Mouse (Mus musculus): ENCODE measurements around the gene Ino80d. TPM values are rescaled to one million over a fixed set of nuclear protein-coding genes. Genes with fewer than 3 reads are reported as not detected.

Ino80d gene
- polyA plus RNA-seq, 1 experiment, result 2.1 TPM

- no peak for TF ChIP-seq MYOG (IDR thresholded peaks at IDR 0.05; ENCODE audit: control insufficient read depth, extremely low read depth, insufficient read length)
- no peak for TF ChIP-seq FOSL1 (IDR thresholded peaks at IDR 0.05; ENCODE audit: insufficient read depth, low read length, poor library complexity, severe bottlenecking)
- no peak for TF ChIP-seq CTCF (IDR thresholded peaks at IDR 0.05; ENCODE audit: control insufficient read depth, insufficient read depth, insufficient read length)
- TF ChIP-seq CEBPB (IDR thresholded peaks at IDR 0.05; ENCODE audit: low read depth), result no peak
- TF ChIP-seq USF1 (IDR thresholded peaks at IDR 0.05; ENCODE audit: low read depth), result no peak
- no peak for TF ChIP-seq MYOD1 (IDR thresholded peaks at IDR 0.05; ENCODE audit: control insufficient read depth, insufficient read length, low read depth)
- TF ChIP-seq MAX (IDR thresholded peaks at IDR 0.05), result no peak
- H3K36me3 ChIP-seq (ENCODE audit: control insufficient read depth, insufficient read depth), result peaks cover 61% of the 10 kb centered on the region
- H3K79me2 ChIP-seq (ENCODE audit: control insufficient read depth, insufficient read depth), result peaks cover 10% of the 10 kb centered on the region
- H3K79me3 ChIP-seq (ENCODE audit: low read depth), result peaks cover 5% of the 10 kb centered on the region
- no peaks in the 10 kb centered on the region for H3K27me3 ChIP-seq (ENCODE audit: control insufficient read depth, insufficient read depth, insufficient read length)
- H3K4me3 ChIP-seq (ENCODE audit: insufficient read depth, poor library complexity, severe bottlenecking), result no peak overlapping the region
- H3ac ChIP-seq (ENCODE audit: control insufficient read depth, insufficient read length, low read depth), result no peak overlapping the region
These were observed 38.1 kb downstream of the Ino80d start for GRCm38 (mm10) chr1:63076383-63076782.

GRCm38 (mm10) chr1:63071379-63071778, 43.1 kb downstream of the Ino80d start:
- Histone ChIP-seq H3ac (ENCODE audit: control insufficient read depth, insufficient read length, low read depth) (no peak overlapping the region), H3K27me3 (ENCODE audit: control insufficient read depth, insufficient read depth, insufficient read length) (no peaks in the 10 kb centered on the region), H3K79me3 (ENCODE audit: low read depth) (no peaks in the 10 kb centered on the region), H3K36me3 (ENCODE audit: control insufficient read depth, insufficient read depth) (peaks cover 78% of the 10 kb centered on the region), H3K4me3 (ENCODE audit: insufficient read depth, poor library complexity, severe bottlenecking) (no peak overlapping the region), H3K79me2 (ENCODE audit: control insufficient read depth, insufficient read depth) (no peaks in the 10 kb centered on the region)
- TF ChIP-seq CEBPB (IDR thresholded peaks at IDR 0.05; ENCODE audit: low read depth) (no peak), MYOD1 (IDR thresholded peaks at IDR 0.05; ENCODE audit: control insufficient read depth, insufficient read length, low read depth) (no peak), CTCF (IDR thresholded peaks at IDR 0.05; ENCODE audit: control insufficient read depth, insufficient read depth, insufficient read length) (no peak), FOSL1 (IDR thresholded peaks at IDR 0.05; ENCODE audit: insufficient read depth, low read length, poor library complexity, severe bottlenecking) (no peak), USF1 (IDR thresholded peaks at IDR 0.05; ENCODE audit: low read depth) (no peak), MYOG (IDR thresholded peaks at IDR 0.05; ENCODE audit: control insufficient read depth, extremely low read depth, insufficient read length) (no peak), MAX (IDR thresholded peaks at IDR 0.05) (no peak)

GRCm38 (mm10) chr1:63058361-63058760, 56.1 kb downstream of the Ino80d start:
- no peak overlapping the region for H3K4me3 ChIP-seq (ENCODE audit: insufficient read depth, poor library complexity, severe bottlenecking)
- no peak overlapping the region for H3ac ChIP-seq (ENCODE audit: control insufficient read depth, insufficient read length, low read depth)
- TF ChIP-seq CEBPB (IDR thresholded peaks at IDR 0.05; ENCODE audit: low read depth) (no peak), MYOD1 (IDR thresholded peaks at IDR 0.05; ENCODE audit: control insufficient read depth, insufficient read length, low read depth) (no peak), CTCF (IDR thresholded peaks at IDR 0.05; ENCODE audit: control insufficient read depth, insufficient read depth, insufficient read length) (no peak)
- peaks cover 79% of the 10 kb centered on the region for H3K36me3 ChIP-seq (ENCODE audit: control insufficient read depth, insufficient read depth)
- H3K27me3 ChIP-seq (ENCODE audit: control insufficient read depth, insufficient read depth, insufficient read length), result no peaks in the 10 kb centered on the region
- H3K79me3 ChIP-seq (ENCODE audit: low read depth), result peaks cover 7% of the 10 kb centered on the region
- H3K79me2 ChIP-seq (ENCODE audit: control insufficient read depth, insufficient read depth), result no peaks in the 10 kb centered on the region

- peaks cover 77% of the 10 kb centered on the region for H3K36me3 ChIP-seq (ENCODE audit: control insufficient read depth, insufficient read depth)
These were observed 56.6 kb downstream of the Ino80d start for GRCm38 (mm10) chr1:63057849-63058248.

GRCm38 (mm10) chr1:63057318-63057717, 57.1 kb downstream of the Ino80d start:
- H3K4me3 ChIP-seq (ENCODE audit: insufficient read depth, poor library complexity, severe bottlenecking), result no peak overlapping the region
- H3ac ChIP-seq (ENCODE audit: control insufficient read depth, insufficient read length, low read depth), result no peak overlapping the region
- TF ChIP-seq MAX (IDR thresholded peaks at IDR 0.05), result no peak
- no peak for TF ChIP-seq FOSL1 (IDR thresholded peaks at IDR 0.05; ENCODE audit: insufficient read depth, low read length, poor library complexity, severe bottlenecking)
- TF ChIP-seq MYOD1 (IDR thresholded peaks at IDR 0.05; ENCODE audit: control insufficient read depth, insufficient read length, low read depth), result no peak
- TF ChIP-seq CTCF (IDR thresholded peaks at IDR 0.05; ENCODE audit: control insufficient read depth, insufficient read depth, insufficient read length), result no peak
- TF ChIP-seq USF1 (IDR thresholded peaks at IDR 0.05; ENCODE audit: low read depth), result no peak
- no peak for TF ChIP-seq MYOG (IDR thresholded peaks at IDR 0.05; ENCODE audit: control insufficient read depth, extremely low read depth, insufficient read length)
- TF ChIP-seq CEBPB (IDR thresholded peaks at IDR 0.05; ENCODE audit: low read depth), result no peak
- no peaks in the 10 kb centered on the region for H3K79me2 ChIP-seq (ENCODE audit: control insufficient read depth, insufficient read depth)
- peaks cover 76% of the 10 kb centered on the region for H3K36me3 ChIP-seq (ENCODE audit: control insufficient read depth, insufficient read depth)
- no peaks in the 10 kb centered on the region for H3K27me3 ChIP-seq (ENCODE audit: control insufficient read depth, insufficient read depth, insufficient read length)
- peaks cover 7% of the 10 kb centered on the region for H3K79me3 ChIP-seq (ENCODE audit: low read depth)

More at GRCm38 (mm10) chr1:63057849-63058248, 56.6 kb downstream of the Ino80d start:
- Histone ChIP-seq H3K4me3 (ENCODE audit: insufficient read depth, poor library complexity, severe bottlenecking) (no peak overlapping the region), H3ac (ENCODE audit: control insufficient read depth, insufficient read length, low read depth) (no peak overlapping the region), H3K79me3 (ENCODE audit: low read depth) (peaks cover 7% of the 10 kb centered on the region), H3K79me2 (ENCODE audit: control insufficient read depth, insufficient read depth) (no peaks in the 10 kb centered on the region), H3K27me3 (ENCODE audit: control insufficient read depth, insufficient read depth, insufficient read length) (no peaks in the 10 kb centered on the region)
- TF ChIP-seq MYOG (IDR thresholded peaks at IDR 0.05; ENCODE audit: control insufficient read depth, extremely low read depth, insufficient read length) (no peak), CEBPB (IDR thresholded peaks at IDR 0.05; ENCODE audit: low read depth) (no peak), FOSL1 (IDR thresholded peaks at IDR 0.05; ENCODE audit: insufficient read depth, low read length, poor library complexity, severe bottlenecking) (no peak), MAX (IDR thresholded peaks at IDR 0.05) (no peak), MYOD1 (IDR thresholded peaks at IDR 0.05; ENCODE audit: control insufficient read depth, insufficient read length, low read depth) (no peak), CTCF (IDR thresholded peaks at IDR 0.05; ENCODE audit: control insufficient read depth, insufficient read depth, insufficient read length) (no peak), USF1 (IDR thresholded peaks at IDR 0.05; ENCODE audit: low read depth) (no peak)

GRCm38 (mm10) chr1:63055386-63055785, 59.1 kb downstream of the Ino80d start:
- Histone ChIP-seq H3K27me3 (ENCODE audit: control insufficient read depth, insufficient read depth, insufficient read length) (no peaks in the 10 kb centered on the region), H3K79me2 (ENCODE audit: control insufficient read depth, insufficient read depth) (no peaks in the 10 kb centered on the region), H3K36me3 (ENCODE audit: control insufficient read depth, insufficient read depth) (peaks cover 67% of the 10 kb centered on the region), H3ac (ENCODE audit: control insufficient read depth, insufficient read length, low read depth) (no peak overlapping the region), H3K79me3 (ENCODE audit: low read depth) (peaks cover 7% of the 10 kb centered on the region), H3K4me3 (ENCODE audit: insufficient read depth, poor library complexity, severe bottlenecking) (no peak overlapping the region)
- no peak for TF ChIP-seq MYOG (IDR thresholded peaks at IDR 0.05; ENCODE audit: control insufficient read depth, extremely low read depth, insufficient read length)
- no peak for TF ChIP-seq MYOD1 (IDR thresholded peaks at IDR 0.05; ENCODE audit: control insufficient read depth, insufficient read length, low read depth)
- no peak for TF ChIP-seq MAX (IDR thresholded peaks at IDR 0.05)
- TF ChIP-seq CEBPB (IDR thresholded peaks at IDR 0.05; ENCODE audit: low read depth), result no peak
- TF ChIP-seq CTCF (IDR thresholded peaks at IDR 0.05; ENCODE audit: control insufficient read depth, insufficient read depth, insufficient read length), result no peak
- no peak for TF ChIP-seq USF1 (IDR thresholded peaks at IDR 0.05; ENCODE audit: low read depth)
- TF ChIP-seq FOSL1 (IDR thresholded peaks at IDR 0.05; ENCODE audit: insufficient read depth, low read length, poor library complexity, severe bottlenecking), result no peak

All from C2C12 (cell line).